Mouse (Mus musculus) ES-E14 (cell line): ENCODE measurements around the gene Pkd1. TPM values are rescaled to one million over a fixed set of nuclear protein-coding genes. Genes with fewer than 3 reads are reported as not detected.

ENCODE experiments used
- DNase-seq: peaks from one replicate; pipeline ENCODE4 v3.0.0-alpha.2; 2013; ENCODE audit warnings: low read depth, low spot score
- H3K27ac ChIP-seq: 2 replicates; pipeline ENCODE4 v1.5.1; 2012; ENCODE audit warnings: low read depth, mild to moderate bottlenecking, low read length, moderate library complexity, mixed read lengths; ENCODE audit not compliant: poor library complexity, insufficient read depth, severe bottlenecking
- H3K36me3 ChIP-seq: 2 replicates; pipeline ENCODE4 v1.6.1; 2012; ENCODE audit warnings: mild to moderate bottlenecking, low read length, moderate library complexity, mixed read lengths; ENCODE audit not compliant: control insufficient read depth, poor library complexity, insufficient read depth, severe bottlenecking
- H3K4me1 ChIP-seq, 2 experiments: fragments of 150-350 bp in 1 of 2; sonication (generic) in 1 of 2; 2 replicates each; pipeline ENCODE4 v1.6.1; 2012; ENCODE audit warnings: low read length in 2 of 2, mild to moderate bottlenecking in 1 of 2, mixed read lengths in 1 of 2; ENCODE audit not compliant: control insufficient read depth in 2 of 2, insufficient read depth in 2 of 2, poor library complexity in 1 of 2
- H3K4me3 ChIP-seq, 2 experiments: fragments of 150-350 bp in 1 of 2; sonication (generic) in 1 of 2; 2 replicates each; pipeline ENCODE4 v1.5.1; 2012; ENCODE audit warnings: low read length in 2 of 2, low read depth in 1 of 2, mild to moderate bottlenecking in 1 of 2, mixed read lengths in 1 of 2; ENCODE audit not compliant: insufficient read depth in 1 of 2, poor library complexity in 1 of 2, severe bottlenecking in 1 of 2
- H3K9ac ChIP-seq: 2 replicates; pipeline ENCODE4 v1.6.1; 2012; ENCODE audit warnings: low read depth, mild to moderate bottlenecking, low read length, mixed read lengths; ENCODE audit not compliant: poor library complexity, insufficient read depth, severe bottlenecking
- H3K9me3 ChIP-seq: fragments of 150-350 bp; sonication (generic); 2 replicates; pipeline ENCODE4 v1.6.1; 2012; ENCODE audit warnings: low read depth, mild to moderate bottlenecking, low read length; ENCODE audit not compliant: control insufficient read depth, insufficient read depth
- CHD2 ChIP-seq: IDR thresholded peaks from 2 replicates; pipeline ENCODE4 v1.6.1; 2014; ENCODE audit warnings: mild to moderate bottlenecking, low read depth, low read length, inconsistent platforms
- HCFC1 ChIP-seq: IDR thresholded peaks from 2 replicates; pipeline ENCODE4 v1.6.1; 2012; ENCODE audit warnings: low read length, inconsistent platforms, borderline replicate concordance; ENCODE audit not compliant: insufficient read depth
- MAFK ChIP-seq: IDR thresholded peaks from 2 replicates; pipeline ENCODE4 v1.6.1; 2014; ENCODE audit warnings: mild to moderate bottlenecking, low read depth, low read length, inconsistent platforms; ENCODE audit not compliant: insufficient read depth
- ZC3H11A ChIP-seq: IDR thresholded peaks from 2 replicates; pipeline ENCODE4 v1.6.1; 2012; ENCODE audit warnings: low read depth, mild to moderate bottlenecking, inconsistent platforms, low read length, borderline replicate concordance
- ZNF384 ChIP-seq: IDR thresholded peaks from 2 replicates; pipeline ENCODE4 v1.6.1; 2012; ENCODE audit warnings: low read depth, low read length, inconsistent platforms
- in situ Hi-C, 2 experiments: fragments of 600-800 bp; cut with MboI; formaldehyde crosslinking; loops; one replicate each; pipeline ENCODE4 v1.15.1; 2025; ENCODE audit warnings: low sequenced_read_pairs in 2 of 2, inconsistent platforms in 1 of 2; ENCODE audit not compliant: unreplicated experiment in 2 of 2
- total RNA-seq: library from RNA; depleted of rRNA; stranded (reverse); fragments of 300-350 nt; gene quantifications from 2 replicates; pipeline ENCODE4 v1.2.3, GENCODE M21; 2012

The Pkd1 gene
- total RNA-seq, 1 experiment = 27.8 TPM

DNA sequence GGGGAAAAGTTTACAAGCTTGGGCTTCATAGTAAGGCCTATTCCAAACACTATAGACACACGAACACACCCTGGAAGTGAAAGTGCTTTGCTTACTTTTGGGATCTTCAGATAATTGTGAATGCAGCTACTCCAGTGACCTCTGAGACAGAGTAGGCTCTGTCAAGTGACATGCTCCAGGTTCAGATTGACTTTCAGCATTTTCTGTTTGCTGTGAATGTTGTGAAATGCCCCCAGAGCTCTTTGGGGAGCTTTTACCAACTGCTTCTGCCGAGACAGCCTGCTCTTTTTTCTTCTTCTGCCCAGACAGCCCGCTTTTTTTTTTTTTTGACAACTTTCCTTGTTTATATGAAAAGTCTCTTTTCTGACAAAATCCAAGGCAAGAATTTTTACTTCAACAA, 34.9 kb downstream of the Pkd1 start:
- in situ Hi-C loops = no loop called here
- Histone ChIP-seq H3K9ac (no peak overlapping the region), H3K9me3 (no peaks in the 10 kb centered on the region), H3K4me3 (no peak overlapping the region), H3K4me1 (peaks cover 5 to 14% of the 10 kb centered on the region in 2 experiments; a peak in 3 of 4 replicates), H3K36me3 (peaks cover 40% of the 10 kb centered on the region; the same call in 1 of the 2 replicates), H3K27ac (no peak overlapping the region)
- TF ChIP-seq HCFC1 = no peak
- no peak for TF ChIP-seq ZNF384
- no peak for DNase-seq

DNA sequence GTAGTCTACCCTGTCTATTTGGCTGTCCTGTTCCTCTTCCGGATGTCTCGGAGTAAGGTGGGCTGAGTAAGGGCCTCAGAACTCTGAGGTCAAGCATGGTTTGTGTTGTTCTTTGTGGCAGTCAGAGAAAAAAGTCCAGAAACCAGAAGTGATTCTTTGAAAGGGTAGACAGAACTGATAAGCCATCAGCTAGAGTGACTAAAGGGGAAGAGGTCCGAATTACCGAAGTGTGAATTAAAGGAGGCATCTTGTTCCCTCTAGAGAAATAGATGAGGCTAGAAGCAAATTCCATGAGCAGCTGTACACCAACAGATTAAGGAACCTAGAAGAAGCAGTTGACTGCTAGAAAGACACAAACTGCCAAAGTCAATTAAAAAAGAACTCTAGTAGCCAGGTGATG, 36.9 kb downstream of the Pkd1 start:
- Histone ChIP-seq H3K4me3 (no peak overlapping the region), H3K36me3 (peaks cover 21% of the 10 kb centered on the region; the same call in 1 of the 2 replicates), H3K27ac (no peak overlapping the region), H3K9ac (no peak overlapping the region), H3K9me3 (no peaks in the 10 kb centered on the region), H3K4me1 (peaks cover 5 to 9% of the 10 kb centered on the region in 2 experiments; a peak in 3 of 4 replicates)
- in situ Hi-C loops = no loop called here
- DNase-seq = no peak
- TF ChIP-seq CHD2 = no peak
- TF ChIP-seq HCFC1 = no peak
- no peak for TF ChIP-seq ZC3H11A
- no peak for TF ChIP-seq MAFK
- no peak for TF ChIP-seq ZNF384

DNA sequence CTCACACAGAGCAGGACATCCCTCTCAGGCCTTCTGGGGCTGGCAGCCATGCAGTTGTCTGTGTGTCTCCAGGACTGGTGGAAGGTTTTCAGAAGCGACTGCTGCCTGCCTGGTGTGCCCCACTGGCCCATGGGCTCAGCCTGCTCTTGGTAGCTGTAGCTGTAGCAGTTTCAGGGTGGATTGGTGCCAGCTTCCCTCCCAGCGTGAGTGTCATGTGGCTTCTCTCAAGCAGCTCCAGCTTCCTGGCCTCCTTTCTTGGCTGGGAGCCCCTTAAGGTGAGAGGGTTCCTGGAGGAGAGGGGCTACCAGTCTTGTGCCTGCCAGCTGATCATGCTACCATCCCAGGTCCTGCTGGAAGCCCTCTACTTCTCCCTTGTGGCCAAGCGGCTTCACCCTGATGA, 41.3 kb downstream of the Pkd1 start:
- TF ChIP-seq CHD2 (no peak), ZC3H11A (no peak), ZNF384 (no peak), HCFC1 (no peak), MAFK (no peak)

DNA sequence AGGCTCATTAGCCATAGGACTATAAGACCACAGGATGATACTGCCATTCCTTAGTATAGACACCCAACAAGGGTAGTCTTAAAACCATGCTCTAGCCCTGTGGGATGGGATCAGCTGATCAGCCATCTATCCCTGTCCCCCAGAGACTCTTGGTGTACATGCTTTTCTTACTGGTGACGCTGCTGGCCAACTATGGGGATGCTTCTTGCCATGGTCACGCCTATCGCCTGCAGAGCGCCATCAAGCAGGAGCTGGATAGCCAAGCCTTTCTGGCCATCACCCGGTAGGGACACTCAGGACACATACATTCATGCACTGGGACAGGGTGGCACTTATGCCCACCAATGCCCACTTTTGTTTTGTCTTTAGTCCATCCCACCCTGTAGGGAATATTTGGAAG, 42.1 kb downstream of the Pkd1 start:
- DNase-seq = no peak
- in situ Hi-C loops = no loop called here
- H3K9ac ChIP-seq = no peak overlapping the region
- H3K36me3 ChIP-seq = peaks cover 43% of the 10 kb centered on the region
- no peak for TF ChIP-seq ZC3H11A
- no peak for TF ChIP-seq HCFC1
- TF ChIP-seq MAFK = no peak
- TF ChIP-seq ZNF384 = no peak
- no peak for TF ChIP-seq CHD2
- H3K27ac ChIP-seq = no peak overlapping the region
- no peaks in the 10 kb centered on the region for H3K9me3 ChIP-seq
- H3K4me1 ChIP-seq = peaks cover 0 to 10% of the 10 kb centered on the region in 2 experiments; a peak in 2 of 4 replicates
- H3K4me3 ChIP-seq = no peak overlapping the region

More for the DNA sequence above, 41.3 kb downstream of the Pkd1 start:
- Histone ChIP-seq H3K27ac (no peak overlapping the region), H3K9me3 (no peaks in the 10 kb centered on the region), H3K36me3 (peaks cover 40% of the 10 kb centered on the region; the same call in 1 of the 2 replicates), H3K4me3 (no peak overlapping the region), H3K4me1 (peaks cover 0 to 10% of the 10 kb centered on the region in 2 experiments; a peak in 2 of 4 replicates), H3K9ac (no peak overlapping the region)
- no peak for DNase-seq
- in situ Hi-C loops = no loop called here

DNA sequence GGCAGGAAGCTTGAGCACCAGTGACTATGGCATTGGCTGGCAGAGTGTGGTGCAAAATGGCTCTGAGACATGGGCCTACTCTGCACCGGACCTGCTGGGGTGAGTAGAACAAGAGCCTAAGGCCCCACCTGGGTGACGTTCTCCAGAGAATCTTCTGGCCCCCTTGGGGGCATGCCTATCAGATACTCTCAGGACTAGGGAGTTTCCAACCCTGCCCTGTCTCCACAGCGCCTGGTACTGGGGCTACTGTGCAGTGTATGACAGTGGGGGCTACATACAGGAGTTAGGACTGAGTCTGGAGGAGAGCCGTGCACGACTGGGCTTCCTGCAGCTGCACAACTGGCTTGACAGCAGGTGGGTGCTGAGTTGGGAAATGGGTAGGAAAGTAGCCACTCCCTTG, 43.6 kb downstream of the Pkd1 start:
- no peak for DNase-seq
- in situ Hi-C loops = no loop called here
- Histone ChIP-seq H3K9me3 (no peaks in the 10 kb centered on the region), H3K27ac (no peak overlapping the region), H3K4me1 (peaks cover 0 to 10% of the 10 kb centered on the region in 2 experiments; a peak in 2 of 4 replicates), H3K36me3 (peaks cover 48% of the 10 kb centered on the region), H3K9ac (no peak overlapping the region), H3K4me3 (no peak overlapping the region)
- TF ChIP-seq HCFC1 (no peak), ZNF384 (no peak), CHD2 (no peak), ZC3H11A (no peak), MAFK (no peak)
